7 mouse cellular contexts compared by ENCODE assay signal in genomic region chr5:8798752-8799115, GRCm38 (mm10). TPM values are rescaled to one million over a fixed set of nuclear protein-coding genes. Genes with fewer than 3 reads are reported as not detected.
DNase-seq lines count a peak whose midpoint lies in the region; ATAC-seq and TF ChIP-seq lines count a peak whose summit lies in the region.

No protein-coding gene starts in this region.

- no peak for TF ChIP-seq POLR2A in limb, embryonic 14.5 days (IDR thresholded peaks at IDR 0.05; ENCODE audit: borderline replicate concordance, extremely low read depth, insufficient read depth, insufficient read length)

- H3K27me3 ChIP-seq in lung, embryonic 15.5 days = no peaks in the 10 kb centered on the region
- peaks cover 16% of the 10 kb centered on the region for H3K27me3 ChIP-seq in forebrain, embryonic 10.5 days (ENCODE audit: poor library complexity, severe bottlenecking)
- no peaks in the 10 kb centered on the region for H3K27me3 ChIP-seq in limb, embryonic 14.5 days (ENCODE audit: control insufficient read depth, insufficient read depth, low read length)
- no peaks in the 10 kb centered on the region for H3K27me3 ChIP-seq in stomach, embryonic 14.5 days (ENCODE audit: control insufficient read depth, insufficient read depth, low read length)

- H3K9me3 ChIP-seq in lung, embryonic 15.5 days = no peaks in the 10 kb centered on the region
- no peaks in the 10 kb centered on the region for H3K9me3 ChIP-seq in forebrain, embryonic 10.5 days
- no peaks in the 10 kb centered on the region for H3K9me3 ChIP-seq in limb, embryonic 14.5 days (ENCODE audit: control insufficient read depth, low read length)
- no peaks in the 10 kb centered on the region for H3K9me3 ChIP-seq in stomach, embryonic 14.5 days (ENCODE audit: control insufficient read depth, low read depth, low read length)

- ATAC-seq in lung, embryonic 15.5 days (ENCODE audit: borderline replicate concordance, extremely low read depth, low FRiP score, low TSS enrichment) = no peak
- no peak for ATAC-seq in limb, embryonic 14.5 days (ENCODE audit: low FRiP score, low read depth)
- no peak for ATAC-seq in stomach, embryonic 14.5 days (ENCODE audit: insufficient number of reproducible peaks, insufficient read depth, low FRiP score, low read depth)

- no peaks in the 10 kb centered on the region for H3K36me3 ChIP-seq in lung, embryonic 15.5 days
- no peaks in the 10 kb centered on the region for H3K36me3 ChIP-seq in forebrain, embryonic 10.5 days (replicated peaks)
- no peaks in the 10 kb centered on the region for H3K36me3 ChIP-seq in limb, embryonic 14.5 days (ENCODE audit: control insufficient read depth, insufficient read depth, low read length)
- no peaks in the 10 kb centered on the region for H3K36me3 ChIP-seq in stomach, embryonic 14.5 days (ENCODE audit: control insufficient read depth, insufficient read depth, low read length)

- peak overlapping the region; percentile 56 for H3K4me3 ChIP-seq in lung, embryonic 15.5 days
- peak overlapping the region; percentile 70 for H3K4me3 ChIP-seq in forebrain, embryonic 10.5 days
- peak overlapping the region; percentile 55 for H3K4me3 ChIP-seq in limb, embryonic 14.5 days (replicated peaks; ENCODE audit: low read length)
- H3K4me3 ChIP-seq in stomach, embryonic 14.5 days (ENCODE audit: low read depth, low read length) = peak overlapping the region; percentile 44

- peaks cover 6% of the 10 kb centered on the region for H3K4me1 ChIP-seq in lung, embryonic 15.5 days
- H3K4me1 ChIP-seq in forebrain, embryonic 10.5 days = peaks cover 12% of the 10 kb centered on the region
- H3K4me1 ChIP-seq in limb, embryonic 14.5 days (ENCODE audit: control insufficient read depth, insufficient read depth, low read length) = no peaks in the 10 kb centered on the region; the same call in 1 of the 2 replicates
- no peaks in the 10 kb centered on the region for H3K4me1 ChIP-seq in stomach, embryonic 14.5 days (ENCODE audit: control insufficient read depth, insufficient read depth, low read length)

- 26% methylated on average over 10 of the region's 10 CpGs for WGBS in lung, embryonic 15.5 days
- WGBS in forebrain, embryonic 10.5 days = 33% methylated on average over 10 of the region's 10 CpGs
- 17% methylated on average over 10 of the region's 10 CpGs for WGBS in limb, embryonic 14.5 days
- WGBS in stomach, embryonic 14.5 days = 24% methylated on average over 10 of the region's 10 CpGs

- H3K27ac ChIP-seq in lung, embryonic 15.5 days = no peak overlapping the region
- H3K27ac ChIP-seq in forebrain, embryonic 10.5 days = no peak overlapping the region
- H3K27ac ChIP-seq in limb, embryonic 14.5 days (replicated peaks; ENCODE audit: low read depth, low read length) = no peak overlapping the region
- no peak overlapping the region for H3K27ac ChIP-seq in stomach, embryonic 14.5 days (ENCODE audit: low read length)

- DNase-seq in lung, postnatal 25 days (ENCODE audit: low spot score) = no peak
- DNase-seq in forebrain, embryonic 10.5 days (ENCODE audit: extremely low spot score, low spot score) = no peak
- no peak for DNase-seq in limb, embryonic 14.5 days (ENCODE audit: low spot score)
- no peak for DNase-seq in left cerebral cortex, postnatal 14 days (ENCODE audit: low spot score in 2 of 2)
- DNase-seq in cerebellum, postnatal 4 days (ENCODE audit: low spot score in 2 of 2) = no peak

- intact Hi-C loops in left cerebral cortex, postnatal 14 days (cut with DNase I) = no loop called here

- H3K9ac ChIP-seq in lung, embryonic 15.5 days = no peak overlapping the region; the same call in 1 of the 2 replicates
- peak overlapping the region; percentile 44 for H3K9ac ChIP-seq in limb, embryonic 14.5 days (ENCODE audit: low read depth, low read length, severe bottlenecking)
- peak overlapping the region; percentile 30; the same call in 1 of the 2 replicates for H3K9ac ChIP-seq in stomach, embryonic 14.5 days (replicated peaks; ENCODE audit: low read depth, low read length)

- H3K4me2 ChIP-seq in lung, embryonic 15.5 days = peak overlapping the region; percentile 100
- peak overlapping the region; percentile 93 for H3K4me2 ChIP-seq in limb, embryonic 14.5 days (replicated peaks; ENCODE audit: low read depth, low read length, severe bottlenecking)
- H3K4me2 ChIP-seq in stomach, embryonic 14.5 days (replicated peaks; ENCODE audit: low read depth, low read length) = peak overlapping the region; percentile 89

RNA-seq across cellular contexts. Expression of gene Abcb1b, which starts 0.8 kb away (rescaled TPM):
- 1.4 and 1.6 TPM in 2 replicates for polyA plus RNA-seq in lung, embryonic 15.5 days (2015; fragmentation: Nextera tagmentation; extraction: Ambion mirVana)
- polyA plus RNA-seq in forebrain, embryonic 10.5 days (2016; fragmentation: Nextera tagmentation; extraction: Ambion mirVana) = 0.95 and 1.4 TPM in 2 replicates
- 1.7 and 1.8 TPM in 2 replicates for polyA plus RNA-seq in limb, embryonic 14.5 days (2012; rRNA removed)
- 1.7 and 2.4 TPM in 2 replicates for polyA plus RNA-seq in limb, embryonic 14.5 days (2014; fragmentation: Nextera tagmentation; extraction: Ambion mirVana)
- 1.6 and 3.9 TPM in 2 replicates for polyA plus RNA-seq in stomach, embryonic 14.5 days (2014; fragmentation: Nextera tagmentation; extraction: Ambion mirVana)
- total RNA-seq in left cerebral cortex, postnatal 14 days (2021) = 1 to 10 TPM; 2.5 to 3.0 TPM
